Mouse (Mus musculus) midbrain, embryonic 10.5 days (tissue): ENCODE measurements around the gene Ttc21b. TPM values are rescaled to one million over a fixed set of nuclear protein-coding genes. Genes with fewer than 3 reads are reported as not detected.
"Not testable (repeated sequence)": the region's sequence is repeated elsewhere in the genome, so short reads cannot be mapped to it uniquely, and the experiment has no call there.

Experiments
- DNase-seq: peaks from one replicate; pipeline ENCODE4 v3.0.0-alpha.2; 2017; ENCODE audit warnings: low spot score
- H3K27ac ChIP-seq: fragments of 300-500 bp; sonication (generic); replicated peaks from 2 replicates; pipeline ENCODE4 v1.5.1; 2016; ENCODE audit warnings: mild to moderate bottlenecking
- H3K27me3 ChIP-seq: fragments of 300-500 bp; sonication (generic); 2 replicates; pipeline ENCODE4 v1.6.1; 2016; ENCODE audit warnings: low read depth, mild to moderate bottlenecking; ENCODE audit not compliant: poor library complexity, severe bottlenecking
- H3K36me3 ChIP-seq: fragments of 300-500 bp; sonication (generic); 2 replicates; pipeline ENCODE4 v1.6.1; 2016; ENCODE audit warnings: mild to moderate bottlenecking, moderate library complexity
- H3K4me1 ChIP-seq: fragments of 300-500 bp; sonication (generic); 2 replicates; pipeline ENCODE4 v1.6.1; 2016
- H3K4me3 ChIP-seq: fragments of 300-500 bp; sonication (generic); 2 replicates; pipeline ENCODE4 v1.5.1; 2016; ENCODE audit warnings: mild to moderate bottlenecking, moderate library complexity
- H3K9me3 ChIP-seq: fragments of 300-500 bp; sonication (generic); replicated peaks from 2 replicates; pipeline ENCODE4 v1.6.1; 2016; ENCODE audit warnings: mild to moderate bottlenecking
- WGBS: fragments of 180-500 bp; shearing (Covaris S2); methylation state at CpG from one replicate; pipeline ENCODE4 v1.1.7; 2016; 5-methylcytosine and 5-hydroxymethylcytosine counted together
- polyA plus RNA-seq: library from polyadenylated mRNA; unstranded; fragments of >200 nt; fragmentation: Nextera tagmentation; extraction: Ambion mirVana; gene quantifications from 2 replicates; pipeline ENCODE4 v1.2.1, GENCODE M21; 2016

Gene Ttc21b
- polyA plus RNA-seq, 1 experiment from 2014 or later, result 12.6 TPM

GRCm38 (mm10) chr2:66189197-66189596, 67.2 kb downstream of the Ttc21b start:
- not testable (repeated sequence) for H3K4me1 ChIP-seq, H3K27ac ChIP-seq, H3K4me3 ChIP-seq, DNase-seq, H3K27me3 ChIP-seq, H3K9me3 ChIP-seq
- WGBS, result over 99% methylated on average over 12 of the region's 12 CpGs
- H3K36me3 ChIP-seq, result peaks cover 29% of the 10 kb centered on the region

GRCm38 (mm10) chr2:66187520-66187919, 68.9 kb downstream of the Ttc21b start:
- Histone ChIP-seq H3K4me1 (no peaks in the 10 kb centered on the region), H3K27ac (no peak overlapping the region), H3K4me3 (no peak overlapping the region), H3K27me3 (no peaks in the 10 kb centered on the region), H3K36me3 (peaks cover 28% of the 10 kb centered on the region; the same call in 1 of the 2 replicates), H3K9me3 (no peaks in the 10 kb centered on the region)
- WGBS, result 68% methylated on average over 6 of the region's 6 CpGs
- no peak for DNase-seq

GRCm38 (mm10) chr2:66184431-66185164, 71.8 kb downstream of the Ttc21b start:
- no peaks in the 10 kb centered on the region for H3K9me3 ChIP-seq
- H3K4me1 ChIP-seq, result peaks cover 20% of the 10 kb centered on the region
- H3K27me3 ChIP-seq, result no peaks in the 10 kb centered on the region
- H3K27ac ChIP-seq, result no peak overlapping the region
- 85% methylated on average over 7 of the region's 7 CpGs for WGBS
- H3K36me3 ChIP-seq, result peaks cover 21% of the 10 kb centered on the region
- no peak for DNase-seq
- H3K4me3 ChIP-seq, result no peak overlapping the region

GRCm38 (mm10) chr2:66180293-66180692, 76.1 kb downstream of the Ttc21b start:
- Histone ChIP-seq H3K27me3 (no peaks in the 10 kb centered on the region), H3K4me3 (no peak overlapping the region), H3K9me3 (no peaks in the 10 kb centered on the region), H3K36me3 (peaks cover 10% of the 10 kb centered on the region; the same call in 1 of the 2 replicates), H3K27ac (peak overlapping the region; percentile 38), H3K4me1 (peaks cover 51% of the 10 kb centered on the region)
- DNase-seq, result peak; percentile 22
- WGBS, result 58% methylated on average over 10 of the region's 10 CpGs

GRCm38 (mm10) chr2:66179782-66180181, 76.6 kb downstream of the Ttc21b start:
- WGBS, result 68% methylated on average over 10 of the region's 10 CpGs
- H3K27ac ChIP-seq, result peak overlapping the region; percentile 82
- H3K27me3 ChIP-seq, result no peaks in the 10 kb centered on the region
- no peaks in the 10 kb centered on the region for H3K9me3 ChIP-seq
- peaks cover 10% of the 10 kb centered on the region; the same call in 1 of the 2 replicates for H3K36me3 ChIP-seq
- H3K4me3 ChIP-seq, result no peak overlapping the region
- DNase-seq, result no peak
- H3K4me1 ChIP-seq, result peaks cover 51% of the 10 kb centered on the region

- WGBS, result 45% methylated on average over 5 of the region's 5 CpGs
- H3K27me3 ChIP-seq, result no peaks in the 10 kb centered on the region
- peaks cover 51% of the 10 kb centered on the region for H3K4me1 ChIP-seq
- no peaks in the 10 kb centered on the region for H3K9me3 ChIP-seq
- peak overlapping the region; percentile 38 for H3K4me3 ChIP-seq
- H3K27ac ChIP-seq, result peak overlapping the region; percentile 82
- peaks cover 10% of the 10 kb centered on the region; the same call in 1 of the 2 replicates for H3K36me3 ChIP-seq
- DNase-seq, result no peak
Measured at GRCm38 (mm10) chr2:66178848-66179215, 77.6 kb downstream of the Ttc21b start.

GRCm38 (mm10) chr2:66177886-66178847, 78.2 kb downstream of the Ttc21b start:
- no peaks in the 10 kb centered on the region for H3K9me3 ChIP-seq
- peaks cover 10% of the 10 kb centered on the region; the same call in 1 of the 2 replicates for H3K36me3 ChIP-seq
- 37% methylated on average over 9 of the region's 9 CpGs for WGBS
- peak overlapping the region; percentile 38 for H3K4me3 ChIP-seq
- H3K27ac ChIP-seq, result peak overlapping the region; percentile 82
- H3K27me3 ChIP-seq, result no peaks in the 10 kb centered on the region
- peak; percentile 67 for DNase-seq
- H3K4me1 ChIP-seq, result peaks cover 51% of the 10 kb centered on the region

GRCm38 (mm10) chr2:66177017-66177416, 79.4 kb downstream of the Ttc21b start:
- 73% methylated on average over 7 of the region's 7 CpGs for WGBS
- DNase-seq, result no peak

GRCm38 (mm10) chr2:66173134-66173533, 83.3 kb downstream of the Ttc21b start:
- peaks cover 16% of the 10 kb centered on the region for H3K4me1 ChIP-seq
- no peak overlapping the region for H3K27ac ChIP-seq
- 77% methylated on average over 5 of the region's 5 CpGs for WGBS
- DNase-seq, result no peak
- H3K9me3 ChIP-seq, result no peaks in the 10 kb centered on the region
- no peaks in the 10 kb centered on the region for H3K36me3 ChIP-seq
- H3K4me3 ChIP-seq, result no peak overlapping the region
- H3K27me3 ChIP-seq, result no peaks in the 10 kb centered on the region

More at GRCm38 (mm10) chr2:66177017-66177416, 79.4 kb downstream of the Ttc21b start:
- Histone ChIP-seq H3K4me1 (peaks cover 48% of the 10 kb centered on the region), H3K9me3 (no peaks in the 10 kb centered on the region), H3K4me3 (no peak overlapping the region), H3K27ac (peak overlapping the region; percentile 79), H3K36me3 (no peaks in the 10 kb centered on the region), H3K27me3 (no peaks in the 10 kb centered on the region)

GRCm38 (mm10) chr2:66171643-66172042, 84.8 kb downstream of the Ttc21b start:
- Histone ChIP-seq H3K27ac (no peak overlapping the region), H3K4me1 (peaks cover 2% of the 10 kb centered on the region), H3K27me3 (no peaks in the 10 kb centered on the region), H3K4me3 (no peak overlapping the region), H3K9me3 (no peaks in the 10 kb centered on the region), H3K36me3 (no peaks in the 10 kb centered on the region)
- no peak for DNase-seq
- 87% methylated on average over 3 of the region's 3 CpGs for WGBS

- DNase-seq, result no peak
- 85% methylated on average over 11 of the region's 11 CpGs for WGBS
- no peaks in the 10 kb centered on the region for H3K9me3 ChIP-seq
- H3K4me3 ChIP-seq, result no peak overlapping the region
- H3K27me3 ChIP-seq, result no peaks in the 10 kb centered on the region
- H3K4me1 ChIP-seq, result no peaks in the 10 kb centered on the region
- H3K36me3 ChIP-seq, result no peaks in the 10 kb centered on the region
- no peak overlapping the region for H3K27ac ChIP-seq
Measured at GRCm38 (mm10) chr2:66170721-66171120, 85.7 kb downstream of the Ttc21b start.

- WGBS, result 93% methylated on average over 8 of the region's 8 CpGs
- Histone ChIP-seq H3K9me3 (no peaks in the 10 kb centered on the region), H3K27ac (no peak overlapping the region), H3K36me3 (no peaks in the 10 kb centered on the region), H3K4me3 (no peak overlapping the region), H3K27me3 (no peaks in the 10 kb centered on the region), H3K4me1 (no peaks in the 10 kb centered on the region)
- DNase-seq, result no peak
Measured at GRCm38 (mm10) chr2:66165025-66165424, 91.4 kb downstream of the Ttc21b start.
